Mouse (Mus musculus): ENCODE results near the gene Galnt18.

DNA sequence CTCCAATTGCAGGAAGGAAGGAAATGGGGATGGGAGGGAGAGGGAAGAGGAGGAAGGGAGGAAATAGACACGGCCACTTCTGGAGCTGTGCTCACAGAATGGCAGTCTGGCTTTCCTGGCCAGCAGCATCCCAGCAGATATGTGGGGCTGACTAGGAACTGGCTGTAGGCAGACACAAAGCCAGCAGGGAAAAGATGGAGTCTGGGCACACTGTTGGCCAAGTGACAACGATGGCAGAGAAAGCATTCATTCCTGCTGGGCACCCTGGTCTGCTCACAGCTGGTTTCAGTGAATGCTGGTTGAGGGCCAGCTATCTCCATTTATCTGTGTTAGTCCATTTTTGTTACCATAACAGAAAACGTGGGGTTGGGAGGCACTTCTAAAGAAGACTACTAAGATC lies 43.4 kb downstream of the Galnt18 start:
- TF ChIP-seq CTCF (IDR thresholded peaks at IDR 0.05) (no peak), EP300 (IDR thresholded peaks at IDR 0.05) (peak; percentile 80; the same call in 1 of the 2 replicates)
